16 mouse cellular contexts compared by ENCODE assay signal in the genomic region with DNA sequence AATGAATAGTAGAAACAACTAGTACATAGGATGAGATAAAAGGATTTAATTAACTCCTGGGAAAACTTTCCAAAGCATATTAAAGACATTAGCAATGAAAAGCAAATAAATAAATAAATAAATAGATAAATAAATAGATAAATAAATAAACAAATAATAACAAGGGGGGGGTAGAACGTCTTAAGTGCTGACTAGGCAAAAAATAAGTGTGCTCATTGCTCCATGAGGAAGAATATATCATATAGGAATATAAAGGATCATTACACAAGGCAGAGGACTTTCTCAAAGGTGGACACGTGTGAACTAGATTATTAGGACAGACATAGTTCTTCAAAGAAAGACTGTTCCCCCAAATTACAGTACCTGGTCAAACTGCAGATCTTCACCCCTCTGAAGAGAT.
"Had no signal": no experiment of that assay in that cellular context is flagged by ENCODE, and none has a peak within 500 bp of the region (broad histone marks: within the 10 kb centered on the region; RNA-seq: fewer than 3 reads in every experiment).

No protein-coding gene starts in this region.

- DNase-seq: retina, postnatal 1 day; right cerebral cortex, adult 18-20 months; right cerebral cortex, postnatal 14 days; right cerebral cortex, postnatal 25 days; right cerebral cortex, postnatal 4 days; spleen, adult 18-20 months; thymus, adult 18-20 months; thymus, adult 2 months; thymus, postnatal 14 days; thymus, postnatal 25 days; thymus, postnatal 36 days; thymus, postnatal 4 days had no signal

- H3K9ac ChIP-seq: neural tube, embryonic 13.5 days; neural tube, embryonic 15.5 days; stomach, embryonic 15.5 days had no signal

- H3K27ac ChIP-seq: neural tube, embryonic 13.5 days; neural tube, embryonic 15.5 days; stomach, embryonic 15.5 days; stomach, postnatal 0 days had no signal

- H3K36me3 ChIP-seq: neural tube, embryonic 15.5 days; stomach, embryonic 15.5 days had no signal

- H3K4me2 ChIP-seq: neural tube, embryonic 13.5 days; neural tube, embryonic 15.5 days; stomach, embryonic 15.5 days had no signal

- H3K4me1 ChIP-seq: neural tube, embryonic 15.5 days had no signal

- H3K9me3 ChIP-seq: neural tube, embryonic 13.5 days; neural tube, embryonic 15.5 days; stomach, embryonic 15.5 days had no signal

- H3K4me3 ChIP-seq: neural tube, embryonic 13.5 days; neural tube, embryonic 15.5 days; stomach, embryonic 15.5 days had no signal

- H3K27me3 ChIP-seq: neural tube, embryonic 13.5 days; neural tube, embryonic 15.5 days; stomach, embryonic 15.5 days had no signal
